Mouse (Mus musculus) liver, embryonic 16.5 days (tissue): ENCODE results near the gene S1pr1. TPM values are rescaled to one million over a fixed set of nuclear protein-coding genes. Genes with fewer than 3 reads are reported as not detected.

Experiments
- ATAC-seq: fragments of 200-750 bp; cut with Nextera tagmentation; 2 replicates; pipeline ENCODE4 v1.8.0; 2017; ENCODE audit warnings: low read depth, mild to moderate bottlenecking, moderate number of reproducible peaks, moderate library complexity
- H3K27ac ChIP-seq: fragments of 300-500 bp; sonication (generic); 2 replicates; pipeline ENCODE4 v1.5.1; 2014; ENCODE audit warnings: mild to moderate bottlenecking, low read length
- H3K27me3 ChIP-seq: fragments of 300-500 bp; sonication (generic); 2 replicates; pipeline ENCODE4 v1.6.1; 2014; ENCODE audit warnings: low read depth, low read length, mixed read lengths; ENCODE audit not compliant: control insufficient read depth, insufficient read depth
- H3K36me3 ChIP-seq: fragments of 300-500 bp; sonication (generic); 2 replicates; pipeline ENCODE4 v1.6.1; 2014; ENCODE audit warnings: mild to moderate bottlenecking; ENCODE audit not compliant: control insufficient read depth, insufficient read depth
- H3K4me1 ChIP-seq: fragments of 300-500 bp; sonication (generic); 2 replicates; pipeline ENCODE4 v1.6.1; 2014; ENCODE audit warnings: low read depth, low read length, mixed read lengths; ENCODE audit not compliant: control insufficient read depth
- H3K4me2 ChIP-seq: fragments of 300-500 bp; sonication (generic); 2 replicates; pipeline ENCODE4 v1.6.1; 2014; ENCODE audit warnings: low read depth, low read length, mixed read lengths
- H3K4me3 ChIP-seq: fragments of 300-500 bp; sonication (generic); 2 replicates; pipeline ENCODE4 v1.5.1; 2014; ENCODE audit warnings: low read depth, mild to moderate bottlenecking, low read length
- H3K9ac ChIP-seq: fragments of 300-500 bp; sonication (generic); 2 replicates; pipeline ENCODE4 v1.6.1; 2014; ENCODE audit warnings: low read depth, low read length
- H3K9me3 ChIP-seq: fragments of 300-500 bp; sonication (generic); replicated peaks from 2 replicates; pipeline ENCODE4 v1.6.1; 2016; ENCODE audit warnings: low read length; ENCODE audit not compliant: control insufficient read depth
- WGBS: fragments of 180-500 bp; shearing (Covaris S2); extraction: QIAGEN DNeasy Blood & Tissue Kit; methylation state at CpG from one replicate; pipeline ENCODE4 v1.1.7; 2014; ENCODE audit not compliant: insufficient replicate concordance; 5-methylcytosine and 5-hydroxymethylcytosine counted together
- polyA plus RNA-seq: library from polyadenylated mRNA; unstranded; fragments of >200 nt; fragmentation: Nextera tagmentation; extraction: Ambion mirVana; gene quantifications from 2 replicates; pipeline ENCODE4 v1.2.1, GENCODE M21; 2015

Gene S1pr1
- 10.4 TPM in 2 replicates for polyA plus RNA-seq

- Histone ChIP-seq H3K4me1 (peaks cover 18% of the 10 kb centered on the region), H3K4me2 (peak within 1 kb of the TSS; percentile 85), H3K27ac (peak within 1 kb of the TSS; percentile 67), H3K4me3 (peak within 1 kb of the TSS; percentile 67), H3K27me3 (no peaks in the 10 kb centered on the region), H3K9me3 (no peaks in the 10 kb centered on the region), H3K36me3 (no peaks in the 10 kb centered on the region; the same call in 1 of the 2 replicates), H3K9ac (peak within 1 kb of the TSS; percentile 59)
- ATAC-seq, result peak; percentile 77
- WGBS, result under 1% methylated on average over 51 of the region's 51 CpGs
Observed at GRCm38 (mm10) chr3:115714671-115715651, at the start of gene S1pr1. Gene S1pr1 (minus strand): TSS chr3:115715072.

GRCm38 (mm10) chr3:115763292-115763691, 48.4 kb upstream of the S1pr1 start:
- H3K4me2 ChIP-seq, result no peak overlapping the region
- 22% methylated on average over 6 of the region's 6 CpGs for WGBS
- H3K4me3 ChIP-seq, result no peak overlapping the region
- no peak overlapping the region for H3K9ac ChIP-seq
- no peak overlapping the region for H3K27ac ChIP-seq
- peaks cover 7% of the 10 kb centered on the region for H3K4me1 ChIP-seq
- peak; percentile 62 for ATAC-seq
- H3K36me3 ChIP-seq, result no peaks in the 10 kb centered on the region
- H3K27me3 ChIP-seq, result no peaks in the 10 kb centered on the region
- no peaks in the 10 kb centered on the region for H3K9me3 ChIP-seq

DNA sequence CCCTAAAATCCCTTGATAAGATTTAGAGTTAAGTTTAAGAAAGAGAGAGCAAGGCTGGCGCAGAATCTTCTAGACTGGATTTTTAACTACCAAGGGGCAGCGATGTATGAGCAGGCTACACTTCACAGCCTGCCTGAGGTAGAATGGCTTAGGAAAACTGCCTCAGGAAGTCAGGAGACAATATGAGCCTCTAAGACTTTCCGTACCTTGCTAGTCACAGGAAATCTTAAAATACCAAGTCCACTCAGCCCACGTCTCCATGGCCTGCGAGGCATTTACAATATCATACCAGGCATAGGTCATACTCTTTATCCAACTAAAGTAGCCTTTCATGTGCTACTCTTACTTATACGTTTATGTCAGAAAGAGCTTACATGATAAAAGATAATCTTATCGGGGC, 48.0 kb upstream of the S1pr1 start:
- H3K9me3 ChIP-seq, result no peaks in the 10 kb centered on the region
- WGBS, result 31% methylated on average over 7 of the region's 7 CpGs
- H3K4me3 ChIP-seq, result no peak overlapping the region
- peaks cover 7% of the 10 kb centered on the region for H3K4me1 ChIP-seq
- H3K9ac ChIP-seq, result no peak overlapping the region
- no peak overlapping the region for H3K27ac ChIP-seq
- H3K36me3 ChIP-seq, result no peaks in the 10 kb centered on the region
- no peaks in the 10 kb centered on the region for H3K27me3 ChIP-seq
- ATAC-seq, result no peak
- H3K4me2 ChIP-seq, result no peak overlapping the region

DNA sequence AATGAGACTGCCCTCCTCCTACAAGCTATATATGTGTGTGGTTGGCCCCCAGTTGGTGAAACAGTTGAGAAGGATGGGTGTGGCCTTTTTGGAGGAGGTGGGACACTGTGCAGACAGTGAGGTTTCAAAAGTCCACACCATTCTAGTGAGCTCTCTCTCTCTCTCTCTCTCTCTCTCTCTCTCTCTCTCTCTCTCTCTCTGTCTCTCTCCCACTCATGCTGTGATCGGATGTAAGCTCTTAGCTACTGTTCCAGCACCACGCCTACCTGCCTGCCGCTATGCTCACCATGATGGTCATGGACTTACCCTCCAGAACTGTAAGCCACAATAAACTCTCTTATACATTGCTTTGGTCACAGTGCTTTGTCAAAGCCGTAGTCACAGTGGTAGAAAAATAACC, 44.8 kb upstream of the S1pr1 start:
- ATAC-seq, result no peak

GRCm38 (mm10) chr3:115758455-115758912, 43.6 kb upstream of the S1pr1 start:
- Histone ChIP-seq H3K27ac (no peak overlapping the region), H3K36me3 (no peaks in the 10 kb centered on the region), H3K4me2 (peak overlapping the region; percentile 53), H3K27me3 (no peaks in the 10 kb centered on the region), H3K9ac (no peak overlapping the region; the same call in none of the 2 replicates), H3K4me1 (peaks cover 5% of the 10 kb centered on the region), H3K4me3 (peak overlapping the region; percentile 26), H3K9me3 (no peaks in the 10 kb centered on the region)
- WGBS, result 7% methylated on average over 9 of the region's 9 CpGs
- ATAC-seq, result peak; percentile 68

More for the DNA sequence above, 44.8 kb upstream of the S1pr1 start:
- Histone ChIP-seq H3K9ac (no peak overlapping the region), H3K4me3 (no peak overlapping the region), H3K27me3 (no peaks in the 10 kb centered on the region), H3K36me3 (no peaks in the 10 kb centered on the region), H3K4me2 (no peak overlapping the region), H3K4me1 (peaks cover 7% of the 10 kb centered on the region), H3K9me3 (no peaks in the 10 kb centered on the region), H3K27ac (no peak overlapping the region)
- 79% methylated on average over 4 of the region's 4 CpGs for WGBS

DNA sequence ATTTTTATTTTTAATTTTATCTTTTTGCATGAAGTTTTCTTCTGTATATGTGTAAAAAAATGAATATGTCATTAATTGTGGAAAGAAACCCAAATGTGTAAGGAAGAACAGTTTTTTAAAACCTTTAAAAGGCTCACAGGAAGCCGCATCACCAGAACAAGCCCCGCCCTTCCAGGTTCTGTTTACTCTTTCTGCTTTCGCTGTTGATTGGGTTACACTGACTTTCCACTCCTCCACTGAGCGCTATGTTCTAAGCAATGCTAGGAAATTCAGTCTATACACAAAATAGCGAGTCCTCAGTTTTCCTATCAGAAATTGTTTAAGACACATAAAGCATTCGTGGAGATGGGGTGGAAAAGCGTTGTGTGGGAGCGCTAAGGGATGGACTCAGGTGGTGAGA, 39.6 kb upstream of the S1pr1 start:
- WGBS, result 55% methylated on average over 8 of the region's 8 CpGs
- Histone ChIP-seq H3K27ac (no peak overlapping the region), H3K9ac (no peak overlapping the region), H3K27me3 (no peaks in the 10 kb centered on the region), H3K4me2 (no peak overlapping the region), H3K36me3 (no peaks in the 10 kb centered on the region), H3K9me3 (no peaks in the 10 kb centered on the region), H3K4me1 (no peaks in the 10 kb centered on the region; the same call in 1 of the 2 replicates), H3K4me3 (no peak overlapping the region)
- no peak for ATAC-seq

DNA sequence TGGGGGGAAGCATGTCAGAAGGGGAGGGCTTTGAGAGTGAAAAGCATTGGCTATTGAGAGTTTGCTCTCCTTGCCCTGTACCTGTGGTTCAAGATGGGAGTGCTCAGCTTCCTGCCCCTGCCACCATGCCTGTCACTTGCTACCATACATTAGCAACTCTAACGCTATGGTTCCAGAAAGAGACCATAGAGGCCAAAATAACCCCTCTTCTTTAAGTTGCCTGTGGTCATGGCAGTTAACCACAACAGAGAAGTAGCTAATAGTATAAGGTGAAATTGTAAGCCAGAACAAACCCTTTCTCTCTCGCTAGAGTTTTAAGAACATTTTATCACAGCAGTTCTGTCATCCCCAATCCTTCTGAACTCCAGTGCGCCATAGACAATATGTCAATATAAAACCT, 35.5 kb upstream of the S1pr1 start:
- Histone ChIP-seq H3K36me3 (no peaks in the 10 kb centered on the region), H3K4me3 (no peak overlapping the region), H3K9me3 (no peaks in the 10 kb centered on the region), H3K4me1 (no peaks in the 10 kb centered on the region), H3K4me2 (no peak overlapping the region), H3K27me3 (no peaks in the 10 kb centered on the region), H3K9ac (no peak overlapping the region), H3K27ac (no peak overlapping the region)
- WGBS, result 45% methylated on average over 3 of the region's 3 CpGs
- ATAC-seq, result no peak

DNA sequence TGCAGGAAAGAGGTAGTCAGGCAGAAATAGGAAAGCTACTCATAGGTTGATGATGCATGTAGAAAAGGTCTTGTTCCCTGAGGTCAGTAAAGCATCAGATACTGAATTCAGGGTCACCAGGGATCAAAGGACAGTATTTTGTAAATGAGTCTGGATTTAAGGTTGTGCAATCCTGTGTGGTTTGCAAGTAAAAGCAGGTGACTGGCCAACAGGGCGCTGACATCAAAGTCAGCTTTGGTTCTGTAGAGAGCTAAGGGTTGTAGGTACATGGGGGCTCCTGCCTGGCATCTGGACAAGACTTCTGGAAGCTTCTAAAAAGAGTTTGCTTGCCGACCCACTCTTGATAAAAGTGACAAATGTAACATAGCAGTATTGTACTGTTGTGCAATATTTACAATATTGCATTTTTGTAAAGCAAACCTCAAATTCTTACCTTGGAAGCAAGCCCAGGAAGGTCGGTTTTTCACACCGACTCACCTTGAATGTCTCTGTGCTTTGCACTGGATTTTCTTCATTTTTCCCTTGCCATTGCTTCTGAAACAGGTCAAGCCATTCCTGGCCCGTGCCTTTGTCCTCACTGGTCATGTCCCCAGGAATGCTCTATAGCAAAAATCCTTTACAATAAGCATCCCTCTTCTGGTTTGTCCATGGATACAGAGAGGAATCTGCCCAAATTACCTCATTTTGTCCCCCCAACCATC, 33.6 kb upstream of the S1pr1 start:
- peak; percentile 86 for ATAC-seq
- no peak overlapping the region for H3K4me2 ChIP-seq
- no peak overlapping the region for H3K9ac ChIP-seq
- no peaks in the 10 kb centered on the region for H3K4me1 ChIP-seq
- H3K36me3 ChIP-seq, result no peaks in the 10 kb centered on the region
- 51% methylated on average over 5 of the region's 5 CpGs for WGBS
- H3K9me3 ChIP-seq, result no peaks in the 10 kb centered on the region
- peak overlapping the region; percentile 61 for H3K27ac ChIP-seq
- no peak overlapping the region for H3K4me3 ChIP-seq
- no peaks in the 10 kb centered on the region for H3K27me3 ChIP-seq
